In the genomic region with DNA sequence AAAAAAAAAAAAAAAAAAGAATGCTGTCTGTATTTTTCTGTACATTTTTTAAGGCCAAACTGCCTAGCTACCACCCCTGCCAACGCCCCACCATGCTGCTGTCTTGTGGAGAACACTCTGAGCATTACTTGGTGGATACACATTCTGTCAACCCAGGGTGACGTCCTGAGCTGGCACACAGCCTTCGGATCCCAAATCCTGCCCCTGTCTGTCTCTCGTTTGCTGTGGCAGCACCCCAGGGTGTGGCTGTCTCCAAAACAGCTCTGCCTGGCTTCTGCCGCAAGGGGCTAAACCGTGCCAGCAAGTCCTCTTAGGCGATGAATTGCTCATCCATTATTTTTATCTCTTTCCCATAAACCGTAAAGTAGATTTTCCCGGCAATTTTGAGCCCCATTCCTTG, we compare ENCODE assay signal across 11 mouse cellular contexts. TPM values are rescaled to one million over a fixed set of nuclear protein-coding genes. Genes with fewer than 3 reads are reported as not detected.
DNase-seq lines count a peak whose midpoint lies in the region; ATAC-seq lines count a peak whose summit lies in the region.
"Had no signal": no experiment of that assay in that cellular context is flagged by ENCODE, and none has a peak within 500 bp of the region (broad histone marks: within the 10 kb centered on the region; RNA-seq: fewer than 3 reads in every experiment).

No protein-coding gene starts in this region.

- no peak overlapping the region for H3K4me3 ChIP-seq in kidney, embryonic 14.5 days (ENCODE audit: low read length)
- no peak overlapping the region for H3K4me3 ChIP-seq in hindbrain, embryonic 10.5 days
- H3K4me3 ChIP-seq: embryonic facial prominence, embryonic 13.5 days; limb, embryonic 13.5 days had no signal

- no peaks in the 10 kb centered on the region; the same call in 1 of the 2 replicates for H3K27me3 ChIP-seq in kidney, embryonic 14.5 days (ENCODE audit: control insufficient read depth, insufficient read depth, low read length)
- 0 out of 2 replicates have a peak, but pooled peaks cover 10% of the 10 kb centered on the region for H3K27me3 ChIP-seq in hindbrain, embryonic 10.5 days (ENCODE audit: insufficient read depth, poor library complexity, severe bottlenecking)

- H3K9ac ChIP-seq in kidney, embryonic 14.5 days (ENCODE audit: low read depth, low read length), result no peak overlapping the region
- H3K9ac ChIP-seq: embryonic facial prominence, embryonic 13.5 days; limb, embryonic 13.5 days had no signal

- H3K27ac ChIP-seq in kidney, embryonic 14.5 days (ENCODE audit: low read depth, low read length), result no peak overlapping the region
- no peak overlapping the region for H3K27ac ChIP-seq in hindbrain, embryonic 10.5 days
- H3K27ac ChIP-seq: embryonic facial prominence, embryonic 13.5 days; limb, embryonic 13.5 days had no signal

- H3K4me2 ChIP-seq in kidney, embryonic 14.5 days (replicated peaks; ENCODE audit: low read depth, low read length), result peak overlapping the region; percentile 28

- no peak for ATAC-seq in kidney, embryonic 14.5 days (ENCODE audit: low FRiP score, low TSS enrichment)
- ATAC-seq in monocyte, adult 5-6 weeks (replicated peaks; ENCODE audit: insufficient number of reproducible peaks, low FRiP score, low TSS enrichment, poor library complexity, severe bottlenecking), result no peak

- no peaks in the 10 kb centered on the region for H3K9me3 ChIP-seq in kidney, embryonic 14.5 days (ENCODE audit: control insufficient read depth, low read length)
- 0 out of 2 replicates have a peak, but pooled peaks cover 1% of the 10 kb centered on the region for H3K9me3 ChIP-seq in hindbrain, embryonic 10.5 days
- H3K9me3 ChIP-seq: embryonic facial prominence, embryonic 13.5 days; limb, embryonic 13.5 days had no signal

- WGBS in kidney, embryonic 14.5 days, result 61% methylated on average over 9 of the region's 9 CpGs
- WGBS in hindbrain, embryonic 10.5 days, result 81% methylated on average over 9 of the region's 9 CpGs

- H3K36me3 ChIP-seq in kidney, embryonic 14.5 days (ENCODE audit: control insufficient read depth, insufficient read depth, low read length), result no peaks in the 10 kb centered on the region
- peaks cover 3% of the 10 kb centered on the region; the same call in 1 of the 2 replicates for H3K36me3 ChIP-seq in hindbrain, embryonic 10.5 days

- 0 out of 2 replicates have a peak, but pooled peaks cover 2% of the 10 kb centered on the region for H3K4me1 ChIP-seq in kidney, embryonic 14.5 days (ENCODE audit: control insufficient read depth, insufficient read depth, low read length)
- H3K4me1 ChIP-seq in hindbrain, embryonic 10.5 days (replicated peaks), result peaks cover 2% of the 10 kb centered on the region; the same call in 1 of the 2 replicates

- no peak for DNase-seq in kidney, adult 8-10 months
- DNase-seq in brain, adult 2 months (ENCODE audit: low read depth, low spot score), result peak; percentile 85
- peak; percentile 30 to 62 for DNase-seq in heart, adult 9 months (ENCODE audit: low spot score in 2 of 2)
- peak; percentile 43 for DNase-seq in lung, postnatal 25 days (ENCODE audit: low spot score)
- DNase-seq in Muller cell, postnatal 12 days (ENCODE audit: inconsistent ontology term), result no peak
- no peak for DNase-seq in hindbrain, embryonic 10.5 days (ENCODE audit: low spot score)

RNA-seq across cellular contexts. Expression of a gene that starts 29.7 kb away (rescaled TPM):
- polyA plus RNA-seq in kidney, embryonic 14.5 days (2014; fragmentation: Nextera tagmentation; extraction: Ambion mirVana), result 1.3 and 2.3 TPM in 2 replicates
- 0.87 and 1.5 TPM in 2 replicates for polyA plus RNA-seq in hindbrain, embryonic 10.5 days (2016; fragmentation: Nextera tagmentation; extraction: Ambion mirVana)
- not detected in 3 replicates for total RNA-seq in monocyte, adult 5-6 weeks (2017)
- total RNA-seq: MEL had no signal

RNA-seq across cellular contexts. Expression of a gene that starts 51.8 kb away (rescaled TPM):
- polyA plus RNA-seq in kidney, embryonic 14.5 days (2014; fragmentation: Nextera tagmentation; extraction: Ambion mirVana), result 13.7 and 15.2 TPM in 2 replicates
- polyA plus RNA-seq in hindbrain, embryonic 10.5 days (2016; fragmentation: Nextera tagmentation; extraction: Ambion mirVana), result 22.5 and 30.7 TPM in 2 replicates
- total RNA-seq in monocyte, adult 5-6 weeks (2017), result 0.43 TPM in 1 of 3 replicates, not detected in the others

RNA-seq across cellular contexts. Expression of a gene that starts 54.6 kb away (rescaled TPM):
- polyA plus RNA-seq in kidney, embryonic 14.5 days (2014; fragmentation: Nextera tagmentation; extraction: Ambion mirVana), result 15.7 and 20.9 TPM in 2 replicates
- polyA plus RNA-seq in hindbrain, embryonic 10.5 days (2016; fragmentation: Nextera tagmentation; extraction: Ambion mirVana), result 24.8 and 38.6 TPM in 2 replicates
- 0.85 to 2.6 TPM (median 0.86 TPM) in 3 replicates for total RNA-seq in monocyte, adult 5-6 weeks (2017)

Comparison
In these comparisons a context has a peak if more than half of its experiments do, and no peak if none do; other contexts are left out.
1. DNase-seq: peak in brain, adult 2 months (single experiment), heart, adult 9 months (2 of 2) and lung, postnatal 25 days (single experiment); none in kidney, adult 8-10 months (0 of 2), Muller cell, postnatal 12 days (single experiment) and hindbrain, embryonic 10.5 days (single experiment).